Mouse (Mus musculus): ENCODE results near the gene Plxna4.
A peak's percentile ranks its signal among the peaks of the same experiment; 100 is the strongest.
"Not testable (repeated sequence)": the region's sequence is repeated elsewhere in the genome, so short reads cannot be mapped to it uniquely, and the experiment has no call there.

Plxna4 gene

GRCm38 (mm10) chr6:32544021-32544420, 44.0 kb downstream of the Plxna4 start:
- DNase-seq (ENCODE audit: low read depth, low spot score), result no peak

DNA sequence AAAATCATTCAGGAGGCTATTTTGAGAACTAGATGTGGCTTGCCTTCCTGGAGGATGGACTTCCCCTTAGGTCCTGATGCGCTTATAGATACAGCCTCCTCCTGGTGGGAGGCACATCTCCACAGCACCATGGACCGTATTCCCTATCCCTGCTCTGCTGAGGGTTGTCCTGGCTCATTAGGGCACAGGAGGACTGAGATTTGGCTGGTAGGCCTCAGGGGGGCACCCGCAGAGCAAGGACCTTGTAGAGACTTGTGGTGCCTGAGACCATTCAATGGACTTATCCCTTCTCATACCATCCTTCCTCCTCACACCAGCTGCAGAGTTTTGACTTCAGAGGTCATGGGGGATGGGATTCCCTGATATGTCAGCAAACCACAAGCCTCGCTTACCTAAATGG, 47.8 kb downstream of the Plxna4 start:
- DNase-seq (ENCODE audit: low read depth, low spot score), result no peak

- peak; percentile 72 for DNase-seq (ENCODE audit: low read depth, low spot score)
Measured at GRCm38 (mm10) chr6:32533962-32534740, 53.8 kb downstream of the Plxna4 start.

DNA sequence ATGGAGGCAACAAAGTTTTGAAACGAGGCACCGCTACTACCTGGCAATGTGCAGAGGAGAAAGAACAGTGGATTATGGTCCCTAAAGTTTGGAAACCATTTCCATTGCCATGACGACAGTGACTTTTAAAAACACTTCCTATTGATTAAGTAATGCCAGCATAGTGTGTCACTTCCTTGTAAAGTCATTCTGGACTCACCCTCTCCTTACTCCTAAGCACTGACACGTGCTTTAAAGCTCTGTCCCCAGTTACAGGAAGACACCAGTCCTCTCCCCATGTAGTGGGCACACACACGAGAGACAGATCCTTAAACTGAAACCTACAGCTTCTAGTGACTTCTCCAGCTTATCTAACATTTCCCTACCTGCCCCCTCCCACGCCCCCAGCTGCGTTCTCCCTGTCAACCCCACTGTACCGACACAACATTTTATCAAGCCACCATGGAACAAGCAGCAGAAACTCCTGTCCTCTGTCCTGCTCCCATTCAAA, 59.9 kb downstream of the Plxna4 start:
- DNase-seq (ENCODE audit: low read depth, low spot score), result no peak

DNA sequence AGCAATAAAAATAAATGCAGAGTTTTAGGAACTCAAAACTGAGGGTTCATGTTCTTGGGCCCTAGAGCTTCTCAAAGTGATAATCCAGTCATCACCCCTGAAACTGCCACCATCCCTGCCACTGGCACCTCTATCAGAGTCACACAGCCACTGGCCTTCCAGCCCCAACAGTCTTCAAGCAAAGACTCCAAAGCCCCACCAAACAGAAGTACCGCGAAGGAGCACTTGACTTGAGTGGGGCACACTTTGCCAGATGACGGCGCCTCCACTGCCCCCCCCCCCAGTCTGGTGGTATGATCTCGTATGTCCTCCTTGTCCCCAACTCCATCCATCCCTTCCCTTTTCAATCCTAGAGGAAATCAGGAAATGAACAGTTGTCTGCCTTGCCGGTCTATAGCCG, 60.5 kb downstream of the Plxna4 start:
- DNase-seq (ENCODE audit: low read depth, low spot score), result no peak

GRCm38 (mm10) chr6:32526762-32527161, 61.2 kb downstream of the Plxna4 start:
- no peak for DNase-seq (ENCODE audit: low read depth, low spot score)

DNA sequence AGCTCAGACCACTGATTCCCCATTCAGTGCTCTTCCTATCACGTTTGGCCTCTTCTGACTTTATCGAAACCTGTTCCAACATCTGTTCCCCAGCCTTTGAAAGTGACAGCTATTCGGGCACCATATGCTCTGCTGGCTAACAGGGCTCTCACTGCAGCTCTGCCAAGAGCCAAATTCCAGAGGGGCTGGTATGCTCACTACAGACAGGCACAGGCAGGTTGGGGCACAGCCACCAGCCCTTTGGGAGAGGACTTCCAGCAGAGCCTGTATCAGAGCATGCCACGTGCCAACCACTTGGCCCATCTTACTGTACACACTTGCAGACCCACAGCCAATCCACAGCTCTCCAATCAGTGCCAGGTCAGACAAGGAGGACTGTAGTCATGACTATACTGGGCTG, 67.9 kb downstream of the Plxna4 start:
- no peak for DNase-seq (ENCODE audit: low read depth, low spot score)

GRCm38 (mm10) chr6:32518617-32519016, 69.4 kb downstream of the Plxna4 start:
- DNase-seq (ENCODE audit: low read depth, low spot score), result no peak

GRCm38 (mm10) chr6:32514096-32514495, 73.9 kb downstream of the Plxna4 start:
- no peak for DNase-seq (ENCODE audit: low read depth, low spot score)

- no peak for DNase-seq (ENCODE audit: low read depth, low spot score)
Measured at GRCm38 (mm10) chr6:32512010-32512409, 76.0 kb downstream of the Plxna4 start.

- DNase-seq (ENCODE audit: low read depth, low spot score), result no peak
Measured at GRCm38 (mm10) chr6:32510924-32511323, 77.1 kb downstream of the Plxna4 start.

GRCm38 (mm10) chr6:32510491-32510890, 77.5 kb downstream of the Plxna4 start:
- DNase-seq (ENCODE audit: low read depth, low spot score), result no peak

DNA sequence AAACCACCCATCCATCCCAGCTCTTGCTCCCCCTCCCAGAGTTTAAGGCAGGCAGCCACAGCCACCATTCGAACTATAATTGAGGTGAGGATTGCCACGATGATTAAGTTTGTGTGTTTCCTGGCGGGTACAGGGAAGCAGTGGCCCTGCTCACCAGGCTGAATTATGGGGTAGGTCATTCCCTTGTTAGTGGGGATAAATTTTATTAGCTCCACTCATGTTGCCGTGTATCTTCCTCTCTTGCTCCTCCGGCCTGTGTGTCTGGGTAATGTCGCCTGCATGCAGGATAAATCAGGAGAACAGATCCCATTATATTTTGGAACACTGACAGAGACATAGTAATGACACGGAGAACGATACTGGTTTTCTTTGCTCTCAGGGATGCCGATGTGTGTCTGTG, 78.9 kb downstream of the Plxna4 start:
- no peak for DNase-seq (ENCODE audit: low read depth, low spot score)

DNA sequence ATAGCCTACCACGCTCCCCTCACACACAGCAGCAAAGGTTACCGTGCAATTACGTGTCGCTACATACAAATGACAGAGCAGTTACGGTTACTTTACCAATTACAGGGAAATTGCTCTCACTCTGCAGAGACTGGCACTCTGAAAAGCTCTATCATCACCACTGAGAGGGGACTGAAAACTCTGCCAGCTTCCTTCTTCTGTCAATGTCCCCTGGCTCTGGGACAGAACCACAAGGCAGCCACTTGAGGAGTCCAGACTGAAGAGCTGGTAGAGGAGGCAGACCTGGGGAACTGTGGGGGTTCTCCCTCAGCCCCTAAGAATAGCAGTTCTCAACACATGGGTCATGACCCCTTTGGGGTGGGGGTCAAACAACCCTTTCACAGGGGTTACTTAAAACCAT, 83.0 kb downstream of the Plxna4 start:
- no peak for DNase-seq (ENCODE audit: low read depth, low spot score)

- not testable (repeated sequence) for DNase-seq (ENCODE audit: low read depth, low spot score)
Measured at GRCm38 (mm10) chr6:32501186-32501585, 86.8 kb downstream of the Plxna4 start.

GRCm38 (mm10) chr6:32498106-32498505, 89.9 kb downstream of the Plxna4 start:
- no peak for DNase-seq (ENCODE audit: low read depth, low spot score)

DNA sequence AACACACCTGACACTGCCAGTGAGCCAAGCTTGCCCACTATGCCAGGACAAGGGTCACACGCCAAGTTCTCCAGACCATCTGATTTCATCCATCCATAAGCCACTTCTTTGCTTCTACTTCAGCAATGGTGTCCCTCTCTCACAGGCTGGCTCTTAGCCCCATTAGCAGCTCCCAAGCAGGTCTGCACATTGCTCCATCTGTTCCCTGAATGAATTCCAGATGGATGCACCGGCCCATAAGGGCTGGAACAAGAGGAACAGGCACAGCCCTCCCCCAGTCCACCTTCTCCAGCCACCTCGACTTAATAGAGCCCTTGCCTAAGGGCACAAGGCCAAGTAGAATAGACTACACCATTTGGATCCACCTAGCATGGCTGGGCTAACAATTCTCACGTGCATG, 91.9 kb downstream of the Plxna4 start:
- no peak for DNase-seq (ENCODE audit: low read depth, low spot score)

DNA sequence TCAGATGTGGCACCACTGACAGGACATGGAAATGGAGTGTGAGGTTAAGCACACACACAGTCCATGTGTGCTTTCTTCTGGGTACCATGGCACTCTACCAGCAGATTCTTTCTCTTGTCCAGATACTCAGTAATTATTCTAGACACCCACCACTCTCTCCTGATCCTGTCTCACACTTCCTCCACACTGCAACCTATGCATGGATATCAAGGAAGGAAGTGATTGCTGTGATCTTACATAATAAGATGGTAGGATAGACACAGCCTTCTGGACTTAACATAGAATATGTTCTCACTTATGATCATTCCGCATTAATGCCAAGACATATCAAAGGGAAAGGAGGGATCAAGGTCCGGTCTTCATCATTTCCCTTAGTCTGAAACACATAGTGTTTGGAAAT, 92.5 kb downstream of the Plxna4 start:
- DNase-seq (ENCODE audit: low read depth, low spot score), result no peak

DNA sequence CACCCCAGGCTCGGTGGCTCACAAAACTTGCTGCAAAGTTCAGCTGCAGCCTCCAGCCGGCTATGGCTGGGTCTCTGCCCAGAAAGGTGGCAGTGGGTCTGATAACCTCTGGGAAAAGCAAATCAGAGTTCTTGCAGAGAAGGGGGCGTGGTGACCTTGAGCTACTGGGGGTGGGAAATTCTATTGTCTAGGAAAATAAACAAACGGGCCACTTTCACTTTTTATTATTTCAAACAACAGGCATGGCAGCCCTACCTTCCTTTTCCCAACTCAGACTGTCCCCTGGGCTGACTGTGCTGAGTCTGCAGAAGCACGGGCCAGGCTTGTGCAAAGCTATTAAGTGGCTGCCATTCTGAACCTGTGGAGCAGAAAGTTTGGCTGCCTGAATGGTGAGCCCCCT, 94.4 kb downstream of the Plxna4 start:
- no peak for DNase-seq (ENCODE audit: low read depth, low spot score)

GRCm38 (mm10) chr6:32487121-32487520, 100.9 kb downstream of the Plxna4 start:
- DNase-seq (ENCODE audit: low read depth, low spot score), result no peak

DNA sequence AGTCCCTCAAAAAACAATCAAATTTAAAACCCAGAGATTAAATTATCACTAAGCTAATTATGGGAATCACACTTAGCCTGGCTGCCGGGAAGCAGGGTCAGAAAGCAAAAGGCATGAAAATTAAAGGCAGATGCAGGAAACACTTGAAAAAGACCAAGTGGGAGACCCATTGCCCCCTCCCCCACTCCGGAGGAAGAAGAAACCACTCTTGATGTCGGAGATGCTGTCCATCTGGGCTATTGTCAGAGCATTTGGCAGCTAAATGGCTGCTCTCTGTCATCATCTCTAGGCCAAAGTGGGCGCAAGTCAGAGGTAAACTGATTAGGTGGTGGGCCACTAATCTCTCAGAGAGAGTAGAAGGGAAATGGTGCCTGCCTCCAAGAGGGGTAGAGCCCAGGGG, 105.5 kb downstream of the Plxna4 start:
- DNase-seq (ENCODE audit: low read depth, low spot score), result no peak

DNA sequence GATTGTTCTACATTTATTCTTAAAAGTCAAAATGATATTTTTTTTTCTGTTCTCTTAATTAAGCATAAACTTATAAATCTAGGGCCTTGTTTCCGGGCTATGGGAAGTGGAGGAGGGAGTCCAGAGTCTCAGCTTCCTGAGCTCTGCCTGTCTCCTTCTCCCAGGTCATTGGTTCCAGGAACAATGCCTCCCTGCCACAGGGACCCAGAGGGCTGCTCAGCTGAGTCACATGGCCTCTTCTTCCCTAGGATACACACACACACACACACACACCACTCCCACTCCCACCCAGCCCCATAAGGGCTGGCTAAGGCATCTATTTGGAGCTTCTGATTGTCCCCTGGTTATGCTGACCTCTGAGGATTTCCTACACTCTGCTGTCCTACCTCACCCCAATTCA, 107.3 kb downstream of the Plxna4 start:
- DNase-seq (ENCODE audit: low read depth, low spot score), result no peak

GRCm38 (mm10) chr6:32479765-32480164, 108.2 kb downstream of the Plxna4 start:
- DNase-seq (ENCODE audit: low read depth, low spot score), result no peak
